Mouse (Mus musculus) neural tube, embryonic 15.5 days (tissue): ENCODE measurements around the gene Ky. TPM values are rescaled to one million over a fixed set of nuclear protein-coding genes. Genes with fewer than 3 reads are reported as not detected.

Experiments used
- ATAC-seq: fragments of 200-750 bp; cut with Nextera tagmentation; 2 replicates; pipeline ENCODE4 v1.8.0; 2017; ENCODE audit warnings: mild to moderate bottlenecking, moderate TSS enrichment, moderate library complexity; ENCODE audit not compliant: low FRiP score
- H3K27ac ChIP-seq: fragments of 300-500 bp; sonication (generic); replicated peaks from 2 replicates; pipeline ENCODE4 v1.5.1; 2015; ENCODE audit warnings: mild to moderate bottlenecking, inconsistent platforms
- H3K27me3 ChIP-seq: fragments of 300-500 bp; sonication (generic); replicated peaks from 2 replicates; pipeline ENCODE4 v1.6.1; 2015; ENCODE audit warnings: inconsistent platforms
- H3K36me3 ChIP-seq: fragments of 300-500 bp; sonication (generic); 2 replicates; pipeline ENCODE4 v1.6.1; 2015; ENCODE audit warnings: inconsistent platforms
- H3K4me1 ChIP-seq: fragments of 300-500 bp; sonication (generic); 2 replicates; pipeline ENCODE4 v1.6.1; 2015; ENCODE audit warnings: inconsistent platforms
- H3K4me2 ChIP-seq: fragments of 300-500 bp; sonication (generic); 2 replicates; pipeline ENCODE4 v1.6.1; 2015; ENCODE audit warnings: inconsistent platforms, mild to moderate bottlenecking, moderate library complexity
- H3K4me3 ChIP-seq: fragments of 300-500 bp; sonication (generic); replicated peaks from 2 replicates; pipeline ENCODE4 v1.5.1; 2015; ENCODE audit warnings: mild to moderate bottlenecking, inconsistent platforms
- H3K9ac ChIP-seq: fragments of 300-500 bp; sonication (generic); replicated peaks from 2 replicates; pipeline ENCODE4 v1.6.1; 2015; ENCODE audit warnings: mild to moderate bottlenecking, inconsistent platforms
- H3K9me3 ChIP-seq: fragments of 300-500 bp; sonication (generic); replicated peaks from 2 replicates; pipeline ENCODE4 v1.6.1; 2016; ENCODE audit warnings: inconsistent platforms
- WGBS: fragments of 180-500 bp; shearing (Covaris S2); methylation state at CpG from one replicate; pipeline ENCODE4 v1.1.7; 2015; ENCODE audit warnings: mixed read lengths; 5-methylcytosine and 5-hydroxymethylcytosine counted together
- polyA plus RNA-seq: library from polyadenylated mRNA; unstranded; fragments of >200 nt; fragmentation: Nextera tagmentation; extraction: Ambion mirVana; gene quantifications from 2 replicates; pipeline ENCODE4 v1.2.1, GENCODE M21; 2015

Ky gene
- polyA plus RNA-seq, 1 experiment from 2014 or later = 1.5 TPM

DNA sequence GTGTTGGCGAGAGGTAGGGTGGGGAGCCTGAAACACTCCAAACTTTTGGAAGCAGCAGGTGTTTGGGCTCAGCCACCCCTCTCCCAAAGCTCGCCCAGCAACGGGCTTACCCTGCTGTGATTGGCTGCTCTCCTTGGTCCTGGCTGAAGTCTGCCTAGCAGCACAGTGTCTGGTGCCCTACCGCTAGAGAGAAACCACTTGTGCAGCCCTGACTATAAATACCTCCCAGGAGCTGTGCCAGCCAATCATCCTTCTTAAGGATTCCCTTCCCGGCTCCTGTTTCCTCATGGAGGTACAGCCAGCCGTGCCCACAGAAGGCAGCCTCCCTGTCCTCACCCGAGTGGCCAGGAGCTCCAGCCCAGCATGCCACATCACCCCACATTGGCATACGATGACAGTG is 5.9 kb downstream of the Ky start:
- 56% methylated on average over 8 of the region's 8 CpGs for WGBS
- no peak for ATAC-seq
- H3K4me3 ChIP-seq = no peak overlapping the region
- H3K27ac ChIP-seq = no peak overlapping the region
- peaks cover 20% of the 10 kb centered on the region for H3K27me3 ChIP-seq
- no peak overlapping the region for H3K4me2 ChIP-seq
- H3K9ac ChIP-seq = no peak overlapping the region
- H3K36me3 ChIP-seq = no peaks in the 10 kb centered on the region
- H3K4me1 ChIP-seq = peaks cover 6% of the 10 kb centered on the region
- no peaks in the 10 kb centered on the region for H3K9me3 ChIP-seq

DNA sequence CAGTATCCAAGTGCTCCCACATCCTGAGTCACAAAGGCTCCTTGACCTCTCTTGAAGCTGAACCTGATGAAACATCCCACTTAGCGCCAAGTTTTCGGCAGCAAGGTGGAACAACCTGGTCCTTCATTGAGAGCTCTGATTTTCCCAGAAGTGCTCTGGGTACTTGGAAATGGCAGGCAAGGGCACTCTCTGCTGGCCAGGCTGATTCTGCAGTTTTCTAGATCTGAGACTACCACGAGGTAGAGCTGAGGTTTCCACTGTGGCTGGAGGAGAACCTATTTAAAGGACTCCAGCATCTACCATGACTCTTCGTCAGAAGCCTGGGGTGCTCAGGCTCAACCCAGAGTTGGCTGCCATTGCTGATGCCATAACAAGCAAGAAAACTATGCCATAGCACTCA is 8.0 kb downstream of the Ky start:
- no peaks in the 10 kb centered on the region for H3K36me3 ChIP-seq
- no peak overlapping the region for H3K4me2 ChIP-seq
- 84% methylated on average over 4 of the region's 4 CpGs for WGBS

DNA sequence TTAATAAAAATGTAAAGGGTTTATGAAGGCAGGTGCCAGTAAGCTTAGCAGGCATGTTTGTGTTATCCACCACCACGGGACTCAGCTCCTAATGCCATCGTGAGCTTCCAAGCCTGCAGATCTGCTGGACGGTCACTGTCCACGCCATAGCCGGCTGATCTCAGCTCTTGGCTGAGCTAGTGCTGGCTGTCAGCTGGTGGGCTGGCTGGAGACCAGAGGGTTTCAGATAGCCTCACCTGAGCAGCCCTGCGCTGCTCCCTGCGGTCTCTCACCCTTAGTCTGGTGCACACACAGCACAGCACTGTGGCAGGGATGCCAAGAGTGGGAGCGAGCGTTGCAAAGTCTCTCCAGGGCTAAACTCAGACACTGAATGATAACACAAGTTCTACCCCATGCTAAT is 12.9 kb downstream of the Ky start:
- no peaks in the 10 kb centered on the region for H3K36me3 ChIP-seq
- H3K27me3 ChIP-seq = no peaks in the 10 kb centered on the region
- no peak overlapping the region for H3K27ac ChIP-seq
- H3K4me3 ChIP-seq = no peak overlapping the region
- 87% methylated on average over 9 of the region's 9 CpGs for WGBS
- H3K9ac ChIP-seq = no peak overlapping the region
- H3K4me2 ChIP-seq = no peak overlapping the region
- H3K9me3 ChIP-seq = no peaks in the 10 kb centered on the region
- H3K4me1 ChIP-seq = no peaks in the 10 kb centered on the region
- ATAC-seq = no peak

More for the DNA sequence above, 8.0 kb downstream of the Ky start:
- H3K9ac ChIP-seq = no peak overlapping the region
- no peaks in the 10 kb centered on the region for H3K9me3 ChIP-seq
- H3K27ac ChIP-seq = no peak overlapping the region
- no peaks in the 10 kb centered on the region for H3K4me1 ChIP-seq
- no peak for ATAC-seq
- no peaks in the 10 kb centered on the region; the same call in 1 of the 2 replicates for H3K27me3 ChIP-seq
- no peak overlapping the region for H3K4me3 ChIP-seq

DNA sequence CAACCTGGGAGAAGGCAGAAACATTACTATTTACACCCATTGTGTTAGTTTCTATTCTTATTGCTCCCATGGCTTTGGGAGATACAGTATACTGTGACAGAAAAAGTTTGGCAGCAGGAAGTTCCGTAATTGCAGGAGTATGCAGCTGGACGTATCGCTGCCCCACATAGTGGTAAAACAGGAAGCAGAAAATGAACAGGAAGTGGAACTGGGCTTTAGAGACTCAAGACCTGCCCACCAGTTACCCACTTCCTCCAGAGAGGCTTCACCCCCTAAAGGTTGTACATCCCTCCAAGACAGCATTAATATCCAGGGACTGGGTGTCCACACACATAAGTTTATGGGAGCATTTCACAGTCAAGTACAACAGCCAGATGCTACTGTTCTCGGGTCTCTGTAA is 15.8 kb downstream of the Ky start:
- Histone ChIP-seq H3K4me3 (no peak overlapping the region), H3K4me1 (no peaks in the 10 kb centered on the region), H3K27me3 (no peaks in the 10 kb centered on the region), H3K9me3 (no peaks in the 10 kb centered on the region), H3K36me3 (no peaks in the 10 kb centered on the region), H3K4me2 (no peak overlapping the region), H3K27ac (no peak overlapping the region), H3K9ac (no peak overlapping the region)
- no peak for ATAC-seq
- 81% methylated on average over 4 of the region's 4 CpGs for WGBS

DNA sequence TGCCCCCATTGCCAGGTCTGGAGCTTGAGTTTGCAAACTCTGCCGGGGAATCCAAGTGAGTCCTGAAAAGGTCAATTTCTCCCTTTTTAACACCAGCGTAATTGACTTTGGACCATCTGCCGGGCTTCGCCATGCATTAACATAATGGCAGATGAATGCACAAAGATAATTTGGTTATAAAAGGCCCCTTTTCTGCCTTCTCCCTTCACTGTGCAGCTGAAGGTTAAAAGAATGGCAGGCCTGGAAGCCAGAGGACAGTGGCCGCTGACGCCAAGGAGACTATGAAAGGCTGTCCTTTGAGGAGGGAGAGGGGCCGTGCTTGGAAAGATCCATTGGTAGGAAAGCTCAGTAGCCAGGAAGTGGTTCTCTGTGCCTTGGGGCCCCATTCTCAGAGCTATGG is 22.6 kb downstream of the Ky start:
- H3K9me3 ChIP-seq = no peaks in the 10 kb centered on the region
- H3K27me3 ChIP-seq = no peaks in the 10 kb centered on the region
- no peaks in the 10 kb centered on the region for H3K36me3 ChIP-seq
- no peak overlapping the region for H3K4me2 ChIP-seq
- no peak overlapping the region for H3K4me3 ChIP-seq
- H3K9ac ChIP-seq = no peak overlapping the region
- WGBS = 19% methylated on average over 7 of the region's 7 CpGs
- no peak overlapping the region for H3K27ac ChIP-seq
- ATAC-seq = no peak
- peaks cover 16% of the 10 kb centered on the region; the same call in 1 of the 2 replicates for H3K4me1 ChIP-seq

DNA sequence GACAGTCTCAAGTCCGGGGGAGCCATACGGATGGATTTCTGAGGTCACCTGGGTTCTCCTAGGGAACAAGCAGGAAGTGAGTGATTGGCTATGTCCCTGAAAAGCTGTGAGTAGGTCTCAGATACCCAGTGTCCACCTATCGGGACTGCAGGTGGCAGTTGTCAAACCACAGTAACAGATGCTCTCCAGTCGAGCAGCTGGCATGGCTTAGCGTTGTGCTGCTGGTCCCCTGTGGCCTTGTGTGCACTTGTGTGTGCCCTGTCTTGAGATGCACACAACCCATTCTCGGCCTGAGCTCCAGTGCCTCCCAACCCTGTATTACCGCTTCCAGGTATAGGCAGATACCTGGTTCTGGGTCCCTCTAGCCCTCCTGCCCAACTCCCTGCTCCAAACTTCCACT is 23.0 kb downstream of the Ky start:
- ATAC-seq = no peak
- no peak overlapping the region for H3K4me2 ChIP-seq
- no peak overlapping the region for H3K4me3 ChIP-seq
- no peak overlapping the region for H3K9ac ChIP-seq
- H3K36me3 ChIP-seq = no peaks in the 10 kb centered on the region
- WGBS = 60% methylated on average over 7 of the region's 7 CpGs
- H3K27me3 ChIP-seq = no peaks in the 10 kb centered on the region
- H3K27ac ChIP-seq = 0 out of 2 replicates have a peak overlapping the region, but pooled peaks have one; percentile 23
- H3K9me3 ChIP-seq = no peaks in the 10 kb centered on the region
- H3K4me1 ChIP-seq = peaks cover 16% of the 10 kb centered on the region; the same call in 1 of the 2 replicates

DNA sequence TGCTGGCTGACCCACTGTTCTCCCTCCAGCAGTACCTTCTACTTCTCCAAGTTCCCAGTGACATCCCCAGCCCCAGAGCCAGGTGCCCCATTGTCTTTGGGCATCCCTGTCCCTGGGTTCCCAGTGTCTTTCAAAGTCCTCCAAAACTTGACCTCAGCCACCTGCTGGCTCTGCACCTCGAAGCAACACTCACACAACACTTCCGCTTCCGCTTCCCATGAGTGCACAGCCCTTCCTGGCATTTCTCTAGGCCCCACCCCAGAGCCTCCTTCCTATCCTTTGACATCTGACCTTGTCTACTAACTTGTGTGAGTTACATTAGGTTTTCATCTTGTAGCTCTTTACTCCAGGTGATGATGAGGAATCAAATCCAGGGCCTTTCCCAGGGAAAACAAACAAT is 23.5 kb downstream of the Ky start:
- H3K4me1 ChIP-seq = peaks cover 16% of the 10 kb centered on the region; the same call in 1 of the 2 replicates
- WGBS = 89% methylated on average over 3 of the region's 3 CpGs
- no peaks in the 10 kb centered on the region for H3K36me3 ChIP-seq
- ATAC-seq = no peak
- H3K4me3 ChIP-seq = no peak overlapping the region
- no peak overlapping the region for H3K9ac ChIP-seq
- H3K4me2 ChIP-seq = no peak overlapping the region
- H3K27me3 ChIP-seq = no peaks in the 10 kb centered on the region
- H3K27ac ChIP-seq = no peak overlapping the region
- H3K9me3 ChIP-seq = no peaks in the 10 kb centered on the region

DNA sequence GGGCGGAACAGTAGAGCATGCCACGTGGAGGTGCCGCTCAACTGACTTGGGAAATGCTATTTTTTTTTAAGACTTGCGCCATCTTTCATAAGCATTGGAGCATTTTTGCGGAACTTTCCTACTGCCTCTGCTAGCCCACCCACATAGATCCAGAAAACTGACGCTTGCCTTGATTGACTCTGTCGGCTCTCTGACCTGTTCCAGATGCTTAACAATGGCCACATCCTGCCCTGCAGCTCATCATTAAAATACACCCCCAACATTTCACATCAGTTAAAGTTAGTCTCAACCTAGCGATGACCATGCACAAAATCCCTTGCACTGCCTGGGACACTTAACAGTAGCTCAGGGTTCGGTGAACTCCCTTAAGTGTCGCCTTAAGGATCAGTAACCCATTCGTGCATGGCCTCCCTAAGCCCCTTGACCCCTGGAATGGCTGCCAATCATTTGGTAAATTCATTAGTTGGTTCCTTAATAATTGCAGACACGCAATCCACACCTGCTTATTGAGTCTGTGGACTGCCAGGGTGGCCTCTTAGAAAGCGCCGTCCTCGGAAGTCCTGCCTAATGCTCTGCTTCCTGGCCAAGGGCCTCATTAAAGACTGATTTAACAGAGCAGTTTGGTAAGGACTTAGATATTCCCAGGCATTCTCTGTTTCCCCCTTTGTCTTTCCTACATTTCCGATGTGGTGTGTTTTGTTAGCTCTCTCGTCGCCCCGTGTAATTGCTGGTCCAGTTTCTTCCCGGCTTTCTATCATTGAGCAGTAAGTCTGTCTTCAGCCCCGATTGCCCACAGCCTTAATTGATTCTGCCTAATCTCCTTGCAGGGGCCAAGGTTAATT is 25.7 kb downstream of the Ky start:
- no peak overlapping the region for H3K4me3 ChIP-seq
- no peak overlapping the region for H3K27ac ChIP-seq
- ATAC-seq = no peak
- H3K27me3 ChIP-seq = no peaks in the 10 kb centered on the region; the same call in 1 of the 2 replicates
- no peaks in the 10 kb centered on the region for H3K36me3 ChIP-seq
- no peaks in the 10 kb centered on the region for H3K9me3 ChIP-seq
- 56% methylated on average over 21 of the region's 21 CpGs for WGBS
- peaks cover 16% of the 10 kb centered on the region; the same call in 1 of the 2 replicates for H3K4me1 ChIP-seq
- H3K4me2 ChIP-seq = no peak overlapping the region
- no peak overlapping the region for H3K9ac ChIP-seq

DNA sequence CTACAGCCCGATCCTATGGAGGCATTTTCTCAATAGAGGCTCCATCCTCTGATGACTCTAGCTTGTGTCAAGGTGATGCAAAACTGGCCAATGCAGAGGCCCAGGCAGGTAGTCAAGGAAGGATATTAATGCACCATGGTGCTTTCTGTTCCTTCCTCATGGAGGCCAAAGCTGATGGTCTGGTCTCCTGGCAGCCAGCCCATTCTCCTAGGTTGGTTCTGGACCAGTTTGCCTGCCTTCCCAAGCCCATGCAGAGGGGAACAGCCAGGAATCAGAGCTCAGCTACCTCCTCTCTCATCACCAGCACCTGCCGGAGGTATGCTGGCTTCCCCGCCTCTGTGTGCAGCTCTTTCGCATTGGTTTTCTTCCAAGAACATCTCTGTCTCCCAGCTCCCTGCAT is 31.4 kb downstream of the Ky start:
- Histone ChIP-seq H3K9me3 (no peaks in the 10 kb centered on the region), H3K9ac (no peak overlapping the region), H3K4me2 (no peak overlapping the region), H3K36me3 (no peaks in the 10 kb centered on the region), H3K4me3 (no peak overlapping the region), H3K4me1 (0 out of 2 replicates have a peak, but pooled peaks cover under 1% of the 10 kb centered on the region), H3K27me3 (no peaks in the 10 kb centered on the region; the same call in 1 of the 2 replicates), H3K27ac (no peak overlapping the region)
- no peak for ATAC-seq
- 83% methylated on average over 4 of the region's 4 CpGs for whole genome bisulfite sequencing

DNA sequence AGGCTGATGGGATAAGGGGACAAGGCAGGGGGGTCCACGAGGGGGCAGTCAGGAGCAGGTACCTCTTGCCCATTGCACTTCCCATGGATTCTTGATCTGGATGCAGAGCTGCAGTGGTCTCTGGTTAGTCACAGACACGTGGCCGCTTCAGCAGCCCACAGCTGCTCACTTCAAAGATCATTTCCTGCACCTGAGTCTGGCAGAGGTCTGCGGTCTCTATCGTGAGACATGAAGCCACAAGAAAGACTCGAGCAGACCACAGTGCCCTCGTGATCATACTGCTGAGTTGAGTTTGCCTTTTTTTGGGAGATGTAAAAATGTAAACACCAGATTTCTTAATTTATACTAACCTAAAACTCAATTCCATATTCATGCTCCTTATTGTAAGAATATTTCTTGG is 34.1 kb downstream of the Ky start:
- no peak overlapping the region for H3K27ac ChIP-seq
- ATAC-seq = no peak
- H3K9me3 ChIP-seq = no peaks in the 10 kb centered on the region
- H3K4me3 ChIP-seq = no peak overlapping the region
- H3K4me1 ChIP-seq = peaks cover 17% of the 10 kb centered on the region
- no peak overlapping the region for H3K9ac ChIP-seq
- H3K27me3 ChIP-seq = no peaks in the 10 kb centered on the region; the same call in 1 of the 2 replicates
- H3K4me2 ChIP-seq = no peak overlapping the region
- WGBS = 72% methylated on average over 7 of the region's 7 CpGs
- no peaks in the 10 kb centered on the region for H3K36me3 ChIP-seq

DNA sequence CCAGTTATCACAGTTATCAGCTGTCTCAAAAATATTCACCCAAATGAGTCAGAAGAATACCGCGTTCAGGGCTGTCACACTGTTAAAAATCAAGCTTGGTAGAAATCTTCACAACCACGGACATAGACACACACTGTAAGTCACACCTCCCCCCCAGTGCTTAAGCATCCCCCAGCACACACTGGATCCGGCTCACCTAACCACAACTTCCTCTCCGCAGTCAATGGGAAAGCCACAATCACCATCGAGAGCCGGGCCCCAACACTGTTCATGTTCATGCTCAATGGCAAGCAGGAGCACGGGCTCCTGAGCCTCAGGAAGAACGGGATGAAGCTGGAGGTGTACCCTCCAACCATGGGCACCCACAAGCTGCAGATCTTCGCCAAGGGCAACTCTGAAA is 36.1 kb downstream of the Ky start:
- no peak overlapping the region for H3K4me2 ChIP-seq
- no peak overlapping the region for H3K9ac ChIP-seq
- H3K4me1 ChIP-seq = peaks cover 36% of the 10 kb centered on the region
- H3K4me3 ChIP-seq = no peak overlapping the region
- no peak for ATAC-seq
- H3K9me3 ChIP-seq = no peaks in the 10 kb centered on the region
- no peak overlapping the region for H3K27ac ChIP-seq
- WGBS = 92% methylated on average over 10 of the region's 10 CpGs
- no peaks in the 10 kb centered on the region for H3K27me3 ChIP-seq
- H3K36me3 ChIP-seq = no peaks in the 10 kb centered on the region

DNA sequence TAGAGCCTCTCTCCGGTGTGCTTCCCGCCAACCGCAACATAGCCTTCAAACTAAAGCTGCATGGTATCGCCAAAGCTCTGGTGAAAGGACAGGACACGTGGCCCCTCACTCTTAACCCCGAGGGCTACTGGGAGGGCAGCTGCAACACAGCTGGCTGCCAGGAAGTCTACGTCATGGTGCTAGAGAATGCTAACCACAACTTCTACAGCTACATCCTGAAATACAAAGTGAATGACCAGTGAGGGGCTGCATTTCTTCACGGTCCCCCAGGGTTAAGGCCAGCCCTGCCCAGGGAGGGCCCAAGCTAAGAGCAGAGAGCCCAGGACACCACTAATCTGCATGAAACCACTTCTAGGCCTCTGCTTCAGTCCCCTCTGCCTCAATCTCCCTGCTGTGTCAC is 37.0 kb downstream of the Ky start:
- H3K27ac ChIP-seq = no peak overlapping the region
- 81% methylated on average over 8 of the region's 8 CpGs for WGBS
- H3K4me1 ChIP-seq = peaks cover 41% of the 10 kb centered on the region
- no peak overlapping the region for H3K9ac ChIP-seq
- no peaks in the 10 kb centered on the region for H3K9me3 ChIP-seq
- no peak for ATAC-seq
- H3K4me3 ChIP-seq = no peak overlapping the region
- H3K36me3 ChIP-seq = no peaks in the 10 kb centered on the region
- H3K4me2 ChIP-seq = no peak overlapping the region
- H3K27me3 ChIP-seq = 0 out of 2 replicates have a peak, but pooled peaks cover 5% of the 10 kb centered on the region
